Mouse (Mus musculus) left cerebral cortex, adult 11 months (tissue): Measurements from ENCODE around the gene Mfsd11.
"Not testable (repeated sequence)": the region's sequence is repeated elsewhere in the genome, so short reads cannot be mapped to it uniquely, and the experiment has no call there.

Experiments
- DNase-seq: peaks from one replicate; pipeline ENCODE4 v3.0.0; 2022; ENCODE audit warnings: low spot score

Mfsd11 gene

DNA sequence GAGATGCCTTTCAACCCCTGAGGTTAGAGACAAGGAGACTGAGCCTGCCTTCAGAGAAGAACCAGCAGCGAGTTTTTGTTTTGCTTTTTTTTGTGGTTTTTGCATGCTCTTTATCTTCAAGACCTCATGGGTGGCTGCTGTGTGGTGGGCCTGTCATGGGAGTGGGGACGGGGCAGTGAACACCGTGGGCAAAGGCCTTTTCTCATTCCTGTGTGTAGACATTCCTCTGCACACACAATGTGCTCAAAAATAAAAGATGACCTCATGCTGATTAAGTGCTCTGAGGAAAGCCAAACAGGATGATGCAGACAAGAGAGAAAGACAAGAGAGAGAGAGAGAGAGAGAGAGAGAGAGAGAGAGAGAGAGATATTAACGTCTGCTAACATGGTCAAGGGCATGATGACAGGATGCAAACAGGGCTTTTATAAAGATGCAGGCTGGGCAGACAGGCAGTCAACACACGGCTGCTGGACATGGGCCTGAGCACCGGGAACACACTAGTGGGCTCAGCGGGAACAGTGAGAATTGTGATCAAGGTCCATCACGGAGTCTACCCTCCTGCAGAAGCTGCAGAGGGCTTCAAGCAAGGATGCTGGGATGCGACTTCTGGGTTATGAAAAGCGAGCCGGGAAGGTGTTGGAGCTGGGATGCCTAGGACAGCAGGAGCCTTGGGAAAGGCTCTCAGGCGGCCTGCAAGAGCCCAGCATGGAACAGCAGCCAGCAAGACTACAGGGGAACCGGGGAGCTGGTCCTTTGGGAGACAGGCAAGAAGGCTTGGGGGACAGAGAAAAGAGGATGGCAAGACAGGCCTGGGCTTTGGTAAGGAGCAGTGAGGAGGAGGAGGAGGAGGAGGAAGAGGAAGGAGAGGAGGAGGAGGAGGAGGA, 30.9 kb upstream of the Mfsd11 start:
- DNase-seq, result no peak

GRCm38 (mm10) chr11:116822215-116822614, 30.0 kb upstream of the Mfsd11 start:
- no peak for DNase-seq

- no peak for DNase-seq
Measured at GRCm38 (mm10) chr11:116822626-116823025, 29.6 kb upstream of the Mfsd11 start.

DNA sequence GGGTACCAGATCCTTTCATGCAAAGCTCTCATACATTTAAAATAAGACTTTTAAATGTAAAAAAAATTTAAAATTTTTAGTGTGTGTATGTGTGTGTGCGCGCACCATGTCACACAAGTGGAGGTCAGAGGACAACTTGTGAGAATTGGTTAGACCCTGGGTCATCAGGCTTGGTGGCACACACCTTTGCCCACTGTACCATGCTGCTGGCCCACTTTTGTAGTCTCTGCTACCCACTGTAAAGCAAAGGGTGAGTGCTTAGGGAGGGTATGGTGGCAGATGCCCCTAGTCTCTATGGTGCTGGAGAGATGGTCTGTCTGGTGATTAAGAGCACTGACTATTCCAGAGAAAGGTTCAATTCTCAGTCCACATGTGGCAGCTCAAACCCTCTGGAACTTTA, 29.0 kb upstream of the Mfsd11 start:
- DNase-seq, result no peak

- DNase-seq, result not testable (repeated sequence)
Measured at GRCm38 (mm10) chr11:116823885-116824284, 28.4 kb upstream of the Mfsd11 start.

DNA sequence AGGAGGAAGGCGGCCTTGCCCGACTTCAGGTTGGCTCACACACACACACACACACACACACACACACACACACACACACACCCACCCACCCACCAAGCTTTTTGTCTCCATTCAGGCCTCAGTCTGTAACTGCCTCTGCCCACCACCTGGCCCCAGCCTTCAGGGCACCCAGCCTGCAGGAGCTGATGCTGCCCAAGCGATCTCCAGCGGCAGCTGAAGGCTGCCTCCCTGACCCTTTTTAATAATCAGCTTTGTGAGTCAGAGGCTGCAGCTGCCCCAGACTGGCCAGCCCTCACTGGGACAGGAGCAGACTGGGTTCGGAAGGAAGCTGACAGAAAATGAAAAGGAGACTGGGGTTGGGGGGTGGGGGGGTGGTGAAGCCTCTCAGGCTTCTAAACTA, 27.0 kb upstream of the Mfsd11 start:
- DNase-seq, result no peak

DNA sequence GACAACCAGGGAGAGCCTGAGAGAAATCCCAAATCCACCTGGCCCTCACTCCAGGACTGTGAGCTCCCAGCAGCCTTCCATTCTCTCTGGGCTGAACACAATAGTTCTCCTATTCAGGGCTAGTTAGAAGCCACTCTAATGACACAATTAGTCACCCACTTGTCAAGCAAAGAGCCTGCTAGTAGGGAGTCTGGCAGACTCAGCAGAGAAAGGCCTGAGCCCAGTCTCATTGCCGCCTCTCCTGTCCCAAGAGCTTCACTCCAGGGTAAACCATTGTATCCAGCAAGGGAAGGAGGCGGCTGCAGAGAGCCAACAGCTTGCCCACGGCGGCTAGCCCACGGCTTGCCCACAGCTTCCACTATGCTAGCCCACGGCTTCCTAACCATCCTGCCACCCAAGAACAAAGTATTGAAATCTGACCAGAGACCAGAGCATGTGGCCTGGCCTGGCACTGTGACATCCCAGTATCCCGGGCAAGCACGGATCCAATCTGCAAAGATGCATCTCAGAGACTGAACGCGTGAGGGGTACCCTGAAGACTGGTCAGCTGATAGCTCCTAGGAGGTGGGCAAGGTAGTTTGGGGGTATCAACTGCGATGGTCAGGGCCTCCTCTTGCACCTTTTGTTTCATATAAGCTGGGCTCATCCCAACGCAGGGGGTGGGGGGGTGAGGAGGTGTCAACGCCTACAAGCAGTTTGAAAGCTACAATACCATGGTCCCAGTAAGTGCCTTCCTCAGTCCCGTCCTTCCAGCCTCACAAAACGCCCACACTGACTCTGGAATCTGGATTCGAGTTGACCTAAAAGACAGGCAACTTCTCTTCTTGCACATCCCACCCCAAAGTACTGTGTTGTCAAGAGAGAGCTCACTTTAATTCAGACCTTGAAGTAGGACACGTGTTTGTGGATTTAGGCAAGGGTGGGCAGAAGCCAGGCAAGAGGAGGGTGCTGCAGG, 25.4 kb upstream of the Mfsd11 start:
- DNase-seq, result no peak

DNA sequence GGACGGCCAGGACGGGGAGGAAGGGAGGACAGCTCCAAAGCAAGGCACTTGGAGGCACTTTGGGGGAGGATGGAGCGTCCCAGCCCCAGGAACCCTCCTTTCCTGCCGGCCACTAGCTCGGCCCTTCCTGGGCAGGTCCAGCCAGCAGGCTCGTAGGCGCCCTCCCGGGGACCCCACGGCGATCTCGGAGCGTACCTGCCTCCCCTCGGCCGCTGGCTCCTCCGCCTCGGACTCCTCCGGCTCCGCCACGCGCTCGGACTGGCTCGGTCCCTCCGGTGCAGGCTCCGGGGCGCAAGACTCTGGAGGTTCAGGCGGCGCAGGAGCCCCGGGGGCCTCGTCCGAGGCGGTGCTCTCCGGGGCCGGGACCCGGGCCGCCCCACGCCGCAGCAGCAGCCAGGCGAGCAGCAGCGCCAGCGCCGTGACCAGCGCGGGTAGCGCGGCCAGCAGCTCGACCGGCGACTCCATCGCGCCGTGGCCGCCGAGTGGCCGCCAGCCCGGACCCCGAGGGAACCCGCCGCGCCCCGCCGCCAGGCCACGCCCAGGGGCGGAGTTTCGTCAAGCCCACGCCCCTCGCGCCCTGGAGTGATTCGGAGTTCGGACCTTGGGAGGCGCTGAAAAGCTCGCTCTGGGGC, 24.6 kb upstream of the Mfsd11 start, which contains the start of gene Mxra7:
Mxra7 (minus strand) TSS at position 513 of the 632 bp plus-strand sequence.
- DNase-seq, result no peak

DNA sequence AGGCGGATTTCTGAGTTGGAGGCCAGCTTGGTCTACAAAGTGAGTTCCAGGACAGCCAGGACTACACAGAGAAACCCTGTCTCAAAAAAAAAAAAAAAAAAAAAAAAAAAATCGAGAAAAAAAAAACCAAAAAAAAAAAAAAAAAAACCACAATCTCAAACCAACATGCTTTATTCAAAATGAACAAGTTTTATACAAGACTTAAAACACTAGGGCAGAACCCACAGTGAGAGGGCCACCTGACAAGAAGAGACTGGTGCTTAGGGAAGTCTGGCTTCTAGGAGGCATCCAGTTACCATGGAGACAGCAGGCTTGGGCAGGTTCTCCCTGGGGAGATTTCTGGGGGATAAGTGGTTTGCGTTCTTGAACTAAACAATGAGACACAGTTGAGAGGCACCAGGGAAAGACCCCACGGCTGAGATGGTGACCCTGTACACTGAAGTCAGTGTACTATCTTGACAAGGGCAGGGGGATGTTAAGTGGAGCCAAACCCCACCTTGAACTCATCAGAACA, 20.0 kb upstream of the Mfsd11 start:
- no peak for DNase-seq

DNA sequence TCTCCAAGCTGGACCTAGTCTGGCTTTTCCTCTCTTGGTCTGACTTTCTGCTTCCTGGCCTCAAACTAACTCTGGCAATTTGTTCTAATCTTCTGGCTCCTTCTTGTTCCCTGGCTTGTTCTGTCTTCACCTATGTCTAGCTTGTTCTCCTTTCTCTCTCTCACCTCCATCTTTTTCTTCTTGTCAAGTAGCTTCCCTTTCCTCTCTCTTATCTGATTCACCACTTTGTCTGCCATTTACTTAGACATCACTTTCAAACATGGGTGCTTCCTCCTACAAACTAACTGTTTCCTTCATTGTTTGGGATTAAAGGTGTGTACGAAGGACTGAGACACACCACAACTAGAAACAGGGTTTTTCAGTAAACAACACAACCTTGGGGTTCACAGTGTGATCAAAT, 17.3 kb upstream of the Mfsd11 start:
- no peak for DNase-seq

DNA sequence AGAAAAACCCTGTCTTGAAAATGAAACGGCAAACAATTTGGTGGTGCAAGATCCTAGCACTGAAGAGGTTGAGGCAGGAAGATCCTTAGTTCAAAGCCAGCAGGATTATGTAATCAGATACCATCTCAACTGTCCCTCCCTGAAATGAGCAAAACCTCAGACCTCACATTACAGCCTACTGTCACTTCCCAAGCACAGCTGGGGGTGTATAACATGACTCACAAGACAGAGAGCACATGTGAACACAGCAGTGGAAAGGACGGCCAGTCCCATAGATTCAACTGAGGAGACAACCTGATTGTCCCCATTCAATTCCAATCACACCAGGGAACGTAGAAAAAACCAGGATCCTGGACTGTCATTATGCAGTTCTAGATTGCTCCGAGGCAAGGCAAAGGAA, 16.0 kb upstream of the Mfsd11 start:
- no peak for DNase-seq

- no peak for DNase-seq
Measured at GRCm38 (mm10) chr11:116837441-116837840, 14.8 kb upstream of the Mfsd11 start.

DNA sequence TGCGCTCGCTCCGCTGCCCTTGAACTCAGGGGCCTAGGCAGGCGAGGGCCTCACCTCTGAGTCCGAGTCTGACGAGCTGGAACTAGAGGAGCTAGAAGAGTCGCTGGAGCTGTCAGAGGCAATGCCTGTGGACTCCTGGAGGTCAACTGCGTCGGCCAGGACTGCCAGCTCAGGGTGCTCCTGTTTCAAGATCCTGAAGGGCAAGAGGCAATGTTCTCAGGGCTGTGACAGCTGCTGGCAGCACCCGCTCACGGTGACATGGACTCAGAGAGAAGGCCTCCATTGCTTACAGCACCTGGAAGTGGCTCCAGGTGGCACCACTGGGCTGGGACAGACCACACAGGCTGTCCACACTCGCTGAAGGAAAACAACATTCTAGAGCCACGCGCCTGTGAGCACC, 13.3 kb upstream of the Mfsd11 start:
- DNase-seq, result no peak

DNA sequence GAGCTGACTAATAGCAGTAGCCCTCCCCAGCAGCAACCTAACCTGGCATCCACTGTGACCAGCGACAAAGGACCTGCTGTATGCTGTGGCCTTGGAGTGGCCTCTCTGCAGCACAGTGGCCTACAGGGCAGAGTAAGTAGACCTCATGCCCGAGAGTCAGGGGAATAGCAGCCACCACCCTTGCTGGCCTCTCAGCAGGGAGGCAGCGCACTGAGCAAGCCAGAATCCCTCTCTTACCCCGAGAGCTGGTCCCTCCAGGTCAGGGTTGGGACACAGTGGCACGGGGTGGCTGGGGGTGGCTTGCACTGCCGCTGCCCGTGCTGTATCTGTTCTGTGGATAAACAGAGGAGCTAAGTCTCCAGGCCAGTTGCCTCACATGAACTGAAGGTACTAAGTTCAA, 12.6 kb upstream of the Mfsd11 start:
- DNase-seq, result no peak

- DNase-seq, result no peak
Measured at GRCm38 (mm10) chr11:116840748-116841147, 11.5 kb upstream of the Mfsd11 start.

- no peak for DNase-seq
Measured at GRCm38 (mm10) chr11:116842531-116843260, 9.5 kb upstream of the Mfsd11 start.

DNA sequence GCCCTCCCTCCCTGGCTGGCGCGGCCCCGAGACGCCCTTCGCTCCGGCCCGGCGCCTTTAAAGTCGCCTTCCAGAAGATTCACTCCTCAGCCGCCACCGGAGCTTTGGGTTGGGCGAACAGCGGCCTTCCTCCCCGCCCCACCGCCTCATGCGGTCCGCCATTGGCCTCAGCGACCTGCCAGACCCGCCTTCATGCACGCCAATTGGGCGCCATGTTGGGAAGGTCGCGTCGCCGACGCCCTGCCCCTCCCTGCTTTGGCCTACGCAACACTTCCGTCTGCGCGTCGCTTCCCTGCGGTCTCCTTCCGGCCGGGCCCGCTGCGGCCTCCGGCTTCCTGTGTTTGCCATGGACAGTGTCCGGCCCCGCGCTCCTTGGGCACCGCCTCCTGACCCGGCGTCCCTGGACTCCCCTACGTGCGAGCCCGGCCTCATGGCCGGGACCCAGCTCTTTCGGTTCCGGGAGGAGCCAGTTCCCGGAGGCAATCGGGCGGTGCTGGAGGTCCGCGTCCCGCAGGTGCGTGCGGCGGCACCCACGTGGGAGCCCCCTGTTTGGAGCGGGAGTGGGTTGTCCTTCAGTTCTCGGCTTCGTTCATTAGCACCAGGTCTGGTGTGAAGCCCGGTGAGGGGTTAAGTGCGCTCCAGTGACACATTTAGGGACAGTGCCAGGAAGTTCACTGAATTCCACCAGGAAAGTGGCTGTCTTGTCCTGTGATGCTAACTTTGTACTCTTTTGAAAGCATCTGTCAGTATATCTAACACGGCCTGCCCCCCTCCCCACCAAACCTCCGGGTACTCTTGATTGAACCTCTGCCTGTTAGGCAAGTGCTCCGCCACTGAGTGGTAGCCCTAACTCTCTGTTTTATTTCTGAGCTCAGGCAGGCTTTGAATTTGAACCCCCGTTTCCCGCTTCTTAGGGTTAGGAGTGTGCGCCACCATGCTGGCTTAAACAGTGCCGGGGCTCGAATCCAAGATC, 8.7 kb upstream of the Mfsd11 start, which contains the start of the genes Mettl23 and Jmjd6:
Mettl23 (plus strand) TSS at position 18 of the 973 bp plus-strand sequence.
Jmjd6 (minus strand) TSS at position 189 of the 973 bp plus-strand sequence.
- DNase-seq, result peak; percentile 98

DNA sequence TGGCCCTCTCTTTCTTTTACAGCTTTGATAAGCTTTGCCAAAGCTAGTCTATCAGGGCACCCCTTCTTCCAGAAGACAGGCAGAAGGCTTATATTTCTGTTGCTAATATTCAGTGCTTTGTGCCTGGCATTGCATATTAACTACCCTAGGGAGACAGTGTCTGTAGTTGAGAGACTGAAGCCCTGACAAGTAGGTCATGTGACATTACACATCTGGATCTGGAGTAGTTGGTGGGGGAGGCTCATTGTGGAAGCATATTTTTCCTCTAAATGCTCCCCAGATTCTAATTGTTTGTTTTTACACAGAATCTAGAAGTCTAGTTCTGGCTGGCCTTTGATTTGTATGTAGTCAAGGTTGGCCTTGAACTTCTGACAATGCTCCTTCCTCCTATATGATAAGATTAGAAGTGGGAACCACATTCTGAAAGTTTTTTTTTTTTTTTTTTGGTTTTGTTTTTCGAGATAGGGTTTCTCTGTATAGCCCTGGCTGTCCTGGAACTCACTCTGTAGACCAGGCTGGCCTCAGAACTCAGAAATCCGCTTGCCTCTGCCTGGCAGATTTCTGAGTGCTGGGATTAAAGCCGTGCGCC, 5.6 kb upstream of the Mfsd11 start:
- DNase-seq, result no peak
